Mouse (Mus musculus) heart, adult 2 months (tissue): ENCODE measurements around the gene Pknox1.

Experiments
- CTCF ChIP-seq: fragments of 200-600 bp; IDR thresholded peaks from 2 replicates; pipeline ENCODE4 v1.8.1; 2022; ENCODE audit warnings: antibody characterized with exemption, mild to moderate bottlenecking, moderate library complexity
- EP300 ChIP-seq: fragments of 200-500 bp; IDR thresholded peaks from 2 replicates; pipeline ENCODE4 v1.6.1; 2011; ENCODE audit warnings: low read depth, low read length, control low read depth; ENCODE audit not compliant: insufficient read depth
- POLR2A ChIP-seq: fragments of 200-500 bp; IDR thresholded peaks from 2 replicates; pipeline ENCODE4 v1.6.1; 2011; ENCODE audit warnings: mild to moderate bottlenecking, low read depth, low read length, control low read depth; ENCODE audit not compliant: insufficient read depth

- TF ChIP-seq CTCF (no peak), EP300 (no peak), POLR2A (no peak)
Observed at GRCm38 (mm10) chr17:31580344-31580743, 15.8 kb downstream of the Pknox1 start.
